Mouse (Mus musculus): Measurements from ENCODE around the gene Ppp1r1b. TPM values are rescaled to one million over a fixed set of nuclear protein-coding genes. Genes with fewer than 3 reads are reported as not detected.

The Ppp1r1b gene
- total RNA-seq, 2 experiments from 2014 or later: 225 to 310 TPM

GRCm38 (mm10) chr11:98342000-98342945, 5.9 kb upstream of the Ppp1r1b start:
- DNase-seq (ENCODE audit: low spot score in 2 of 2): peak; percentile 97 to 99

DNA sequence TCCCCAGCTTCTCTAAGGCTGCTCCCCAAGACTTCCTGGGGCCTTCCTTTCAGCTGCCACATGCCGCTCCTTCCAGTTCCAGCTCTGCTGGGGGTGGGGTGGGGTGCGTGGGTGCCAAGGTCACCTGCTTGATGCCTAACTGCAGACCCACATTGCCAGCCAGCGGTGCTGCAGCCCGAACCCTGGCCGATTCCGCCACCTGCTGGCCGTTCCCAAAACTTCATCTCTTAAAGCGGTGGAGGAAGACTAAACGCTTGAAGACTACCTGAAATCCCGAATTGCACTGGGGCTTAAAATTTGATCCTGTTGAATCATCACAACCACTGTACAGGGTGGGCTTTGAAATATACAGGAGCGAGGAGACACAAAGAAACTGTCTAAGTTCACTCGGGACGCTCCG, 3.0 kb upstream of the Ppp1r1b start:
- peak; percentile 87 to 92 for DNase-seq (ENCODE audit: low spot score in 2 of 2)

GRCm38 (mm10) chr11:98346168-98346567, 2.0 kb upstream of the Ppp1r1b start:
- DNase-seq (ENCODE audit: low spot score in 2 of 2): peak in 1 of 2 experiments; percentile 66

DNA sequence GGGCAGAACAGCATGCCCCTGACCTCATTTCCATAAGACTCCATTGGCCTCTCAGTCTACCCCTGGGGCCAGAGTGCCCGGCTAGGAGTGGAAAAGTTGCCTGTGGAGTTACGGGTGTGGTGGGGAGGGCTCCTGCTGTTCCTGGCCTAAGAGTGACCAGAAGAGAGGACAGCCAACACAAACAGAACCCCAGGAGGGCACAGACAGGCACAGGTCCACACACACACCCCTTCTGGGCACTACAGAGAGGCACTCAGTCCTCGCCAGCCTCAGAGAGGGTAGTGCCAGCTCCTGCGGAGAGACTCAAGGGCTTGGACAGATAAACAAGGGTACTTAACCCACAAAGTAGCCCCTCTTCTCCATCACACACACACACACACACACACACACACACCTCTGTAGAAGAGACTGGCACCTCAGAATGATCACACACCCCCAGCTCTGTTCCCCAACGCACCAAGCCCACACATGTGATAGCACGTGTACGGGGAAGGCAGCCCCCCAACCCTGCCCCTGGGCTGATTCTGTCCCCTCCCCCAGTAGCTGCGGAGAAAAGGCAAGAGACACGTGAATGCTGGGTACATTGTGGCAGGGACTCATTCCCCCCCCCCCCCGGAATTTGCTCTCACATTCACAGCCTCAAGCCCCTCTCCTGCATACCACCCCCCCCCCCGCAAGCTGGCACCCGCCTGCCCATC, 670 bp upstream of the Ppp1r1b start:
- no peak for DNase-seq (ENCODE audit: low spot score in 2 of 2)

DNA sequence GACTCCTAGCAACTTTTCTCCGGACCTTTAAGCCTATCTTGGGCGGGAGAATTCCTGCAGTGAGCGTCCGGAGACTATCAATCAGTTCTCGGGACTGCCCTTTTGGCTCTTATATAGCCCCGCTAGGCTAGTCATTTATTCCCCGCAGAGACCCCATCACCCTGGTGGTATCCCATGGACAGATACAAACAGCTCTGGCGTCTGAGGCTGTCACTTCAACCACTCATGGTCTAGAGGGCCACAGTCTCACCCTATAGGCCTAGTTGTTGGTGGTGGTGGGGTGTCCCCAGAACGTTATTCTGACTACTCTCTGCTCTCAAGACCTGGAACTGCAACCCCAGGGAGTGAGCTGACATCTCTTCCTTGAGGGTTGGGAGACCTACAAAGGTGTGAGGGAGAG, 1.1 kb downstream of the Ppp1r1b start:
- DNase-seq (ENCODE audit: low spot score in 2 of 2): no peak

GRCm38 (mm10) chr11:98352272-98352990, 4.2 kb downstream of the Ppp1r1b start:
- no peak for DNase-seq (ENCODE audit: low spot score in 2 of 2)

DNA sequence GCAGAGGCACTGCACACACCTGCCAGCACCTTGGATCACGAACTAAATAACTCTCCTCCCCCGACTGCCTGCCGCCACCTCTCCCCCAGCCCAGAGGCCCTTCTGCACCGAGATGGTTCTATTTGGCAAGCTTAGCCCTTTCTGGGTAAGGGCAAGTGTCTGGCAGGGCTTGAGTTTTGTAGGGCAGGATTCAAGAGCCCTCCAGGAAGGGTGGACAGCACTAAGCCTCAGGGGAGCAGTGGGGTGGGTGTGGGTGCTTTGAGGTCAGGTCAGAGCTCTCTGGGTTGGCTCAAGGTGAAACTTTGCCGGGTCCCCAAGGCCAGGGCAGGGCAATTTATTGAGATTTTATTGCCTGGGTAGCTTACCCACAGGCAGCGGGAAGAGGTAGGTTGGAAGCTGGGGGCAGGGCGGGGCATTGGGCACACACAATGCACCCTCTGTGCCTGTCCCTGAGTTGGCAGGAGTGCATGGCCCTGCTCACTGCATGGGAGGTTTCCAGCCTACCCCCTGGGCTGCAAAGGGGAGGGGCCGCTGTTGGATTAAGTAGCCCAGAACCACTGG, 5.5 kb downstream of the Ppp1r1b start:
- DNase-seq (ENCODE audit: low spot score in 2 of 2): peak in 1 of 2 experiments; percentile 56

GRCm38 (mm10) chr11:98354445-98354844, 6.2 kb downstream of the Ppp1r1b start:
- peak; percentile 59 to 67 for DNase-seq (ENCODE audit: low spot score in 2 of 2)

DNA sequence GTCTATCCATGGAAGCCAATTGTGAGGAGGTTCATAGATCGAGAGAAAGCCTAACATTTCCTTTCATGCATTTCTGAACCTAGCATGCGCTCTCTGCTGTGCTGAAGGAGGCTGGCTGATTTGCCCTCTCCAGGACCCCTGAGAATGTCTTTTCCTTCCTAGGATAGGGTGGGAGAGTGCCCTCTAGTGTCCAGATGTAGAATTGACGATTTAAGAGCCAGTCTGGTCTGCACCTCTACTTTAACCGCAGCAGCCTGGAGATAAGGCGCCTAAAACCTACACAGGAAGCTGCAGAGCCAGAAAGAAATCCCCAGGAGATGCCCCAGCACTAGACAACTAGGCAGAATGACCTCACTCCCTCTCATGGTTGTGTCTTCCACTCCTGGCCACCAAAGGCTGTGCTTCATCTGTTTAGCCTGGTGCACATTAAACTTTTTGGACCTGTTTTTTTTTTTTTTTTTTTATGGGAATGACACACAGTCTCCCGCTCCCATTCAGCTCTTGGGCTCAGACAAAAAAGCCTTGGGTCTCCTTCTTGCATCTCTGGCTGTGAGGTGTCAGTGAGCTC, 7.6 kb downstream of the Ppp1r1b start:
- peak; percentile 56 to 62 for DNase-seq (ENCODE audit: low spot score in 2 of 2)

- DNase-seq (ENCODE audit: low spot score in 2 of 2): no peak
These were observed 8.6 kb downstream of the Ppp1r1b start for GRCm38 (mm10) chr11:98356625-98357394.

DNA sequence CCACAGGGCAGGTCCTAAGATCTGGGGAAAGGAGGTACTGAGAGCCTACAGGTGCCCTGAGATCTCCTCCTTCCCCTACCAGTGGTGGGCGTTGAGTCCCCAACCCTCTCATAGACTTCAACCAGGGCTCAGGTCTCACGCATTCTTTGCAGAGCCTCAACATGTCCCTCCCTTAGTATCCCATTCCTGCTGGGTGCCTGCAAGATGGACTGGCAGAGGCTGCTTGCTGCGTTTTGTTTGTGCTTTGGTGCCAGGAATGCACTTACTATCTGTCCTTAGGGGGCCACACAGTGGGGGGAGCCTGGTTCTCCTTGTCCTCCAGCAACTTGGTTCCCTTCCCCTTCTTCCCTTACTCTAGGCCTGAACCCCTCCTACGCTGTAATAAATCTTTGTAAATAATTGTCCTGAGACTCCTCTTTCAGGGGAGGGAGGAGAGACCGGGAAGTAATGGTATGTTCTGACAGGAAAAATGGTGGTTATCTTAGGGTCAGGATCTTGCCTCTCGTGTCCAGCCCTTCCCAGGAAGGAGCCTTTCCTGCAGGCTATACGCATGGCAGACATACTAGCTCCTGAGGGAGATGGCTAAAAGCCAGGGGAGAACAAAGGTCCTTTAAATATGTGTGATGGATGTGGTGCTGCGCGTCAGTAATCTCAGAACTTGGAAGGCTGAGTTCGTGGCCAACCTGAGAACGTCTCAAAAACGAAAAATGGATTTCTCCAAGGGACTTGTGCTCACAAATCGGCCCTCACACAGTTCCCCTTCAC, 9.4 kb downstream of the Ppp1r1b start:
- DNase-seq (ENCODE audit: low spot score in 2 of 2): no peak

GRCm38 (mm10) chr11:98358161-98359083, 10.2 kb downstream of the Ppp1r1b start, which contains the start of gene Stard3:
Stard3 (plus strand) TSS chr11:98358368.
- DNase-seq (ENCODE audit: low spot score in 2 of 2): peak; percentile 80 to 84

- no peak for DNase-seq (ENCODE audit: low spot score in 2 of 2)
These were observed 12.8 kb downstream of the Ppp1r1b start for GRCm38 (mm10) chr11:98360866-98361521.

DNA sequence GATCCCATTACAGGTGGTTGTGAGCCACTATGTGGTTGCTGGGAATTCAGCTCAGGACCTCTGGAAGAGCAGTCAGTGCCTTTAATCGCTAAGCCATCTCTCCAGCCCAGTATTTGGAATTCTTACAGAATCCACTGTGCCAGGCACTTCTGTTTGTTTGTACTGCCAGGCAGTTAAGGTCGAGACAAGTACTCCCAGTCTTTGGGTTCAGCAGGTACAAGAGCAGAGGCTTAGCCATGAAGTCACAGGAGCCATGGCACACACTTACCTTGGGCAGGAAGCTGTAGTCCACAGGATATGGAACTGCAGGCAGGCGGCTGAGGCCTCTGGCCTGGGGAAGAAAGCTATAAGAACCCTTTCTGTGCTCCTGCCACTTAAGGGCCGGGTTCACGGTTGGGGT, 15.6 kb downstream of the Ppp1r1b start:
- DNase-seq (ENCODE audit: low spot score in 2 of 2): no peak

GRCm38 (mm10) chr11:98364410-98364809, 16.2 kb downstream of the Ppp1r1b start:
- DNase-seq (ENCODE audit: low spot score in 2 of 2): no peak

GRCm38 (mm10) chr11:98366290-98366689, 18.1 kb downstream of the Ppp1r1b start:
- DNase-seq (ENCODE audit: low spot score in 2 of 2): no peak

DNA sequence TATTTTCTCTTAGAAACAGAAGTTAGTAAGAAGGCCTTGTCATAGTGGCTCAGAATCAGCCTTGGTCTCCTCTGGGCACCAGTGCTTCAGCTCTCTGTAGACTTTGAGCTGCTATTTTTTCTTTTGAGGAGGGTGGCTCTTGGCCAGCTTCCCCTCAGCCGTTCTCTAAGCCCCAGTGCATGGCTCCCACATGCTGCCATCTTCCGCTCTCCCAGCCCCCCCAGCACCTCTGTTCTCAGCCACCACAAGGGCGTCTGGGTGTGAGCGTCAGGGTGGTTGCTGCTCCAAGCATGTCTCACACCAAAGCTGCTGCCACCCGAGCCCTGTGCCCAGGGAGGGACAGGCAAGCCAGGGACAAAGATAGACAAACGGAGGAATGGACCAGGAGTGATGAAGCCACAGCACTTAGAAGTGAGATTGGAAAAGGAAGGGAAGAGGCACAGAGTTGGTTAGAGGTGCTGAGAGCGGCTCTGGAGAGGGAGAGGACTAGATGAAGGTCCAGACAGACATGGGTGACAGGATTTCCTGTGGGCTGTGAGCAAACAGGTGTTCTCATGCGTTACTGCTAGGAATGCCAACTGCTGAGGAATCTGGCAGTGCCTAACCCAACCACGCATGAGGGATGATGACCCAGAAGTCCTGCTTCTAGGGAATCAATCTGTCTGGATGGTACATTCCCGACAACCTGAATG, 19.1 kb downstream of the Ppp1r1b start:
- peak in 1 of 2 experiments; percentile 72 for DNase-seq (ENCODE audit: low spot score in 2 of 2)

All from left cerebral cortex, adult 18-20 months (tissue).